ENCODE assay signal across 28 mouse cellular contexts in genomic region chr11:114257061-114257460, GRCm38 (mm10).
"Had no signal": no experiment of that assay in that cellular context is flagged by ENCODE, and none has a peak within 500 bp of the region (broad histone marks: within the 10 kb centered on the region; RNA-seq: fewer than 3 reads in every experiment).

No protein-coding gene starts in this region.

- H3K27me3 ChIP-seq: limb, embryonic 13.5 days; limb, embryonic 15.5 days; liver, embryonic 13.5 days; midbrain, embryonic 15.5 days had no signal

- H3K4me3 ChIP-seq: left cerebral cortex, adult 2 months; limb, embryonic 10.5 days; limb, embryonic 12.5 days; limb, embryonic 13.5 days; limb, embryonic 15.5 days; liver, embryonic 12.5 days; liver, embryonic 13.5 days; liver, embryonic 15.5 days; lung, embryonic 15.5 days; megakaryocyte, embryonic 14.5 days; midbrain, embryonic 10.5 days; midbrain, embryonic 12.5 days; midbrain, embryonic 13.5 days; midbrain, embryonic 15.5 days had no signal

- DNase-seq: layer of hippocampus, postnatal 36 days; left cerebral cortex, postnatal 4 days; liver; liver, embryonic 13.5 days; liver, postnatal 0 days; lung, adult 18-20 months; lung, adult 2 months; lung, embryonic 14.5 days; lung, postnatal 10 days; lung, postnatal 14 days; lung, postnatal 36 days; lung, postnatal 4 days; midbrain, embryonic 14.5 days had no signal

- H3K36me3 ChIP-seq: limb, embryonic 10.5 days; limb, embryonic 12.5 days; limb, embryonic 13.5 days; limb, embryonic 15.5 days; liver, embryonic 12.5 days; liver, embryonic 13.5 days; liver, embryonic 15.5 days; lung, embryonic 15.5 days; midbrain, embryonic 10.5 days; midbrain, embryonic 12.5 days; midbrain, embryonic 13.5 days; midbrain, embryonic 15.5 days had no signal

- H3K4me1 ChIP-seq: liver, embryonic 12.5 days; liver, embryonic 13.5 days; liver, embryonic 15.5 days; lung, embryonic 15.5 days; megakaryocyte, embryonic 14.5 days; midbrain, embryonic 13.5 days had no signal

- H3K27ac ChIP-seq: left cerebral cortex, adult 2 months; limb, embryonic 10.5 days; limb, embryonic 12.5 days; limb, embryonic 13.5 days; limb, embryonic 15.5 days; liver, embryonic 12.5 days; liver, embryonic 13.5 days; liver, embryonic 14.5 days; liver, embryonic 15.5 days; lung, embryonic 15.5 days; macrophage; midbrain, embryonic 10.5 days; midbrain, embryonic 12.5 days; midbrain, embryonic 13.5 days; midbrain, embryonic 15.5 days had no signal
